Comparison of ENCODE assay signal across 28 mouse cellular contexts in genomic region chr15:79810061-79810460, GRCm38 (mm10). TPM values are rescaled to one million over a fixed set of nuclear protein-coding genes. Genes with fewer than 3 reads are reported as not detected.
DNase-seq lines count a peak whose midpoint lies in the region; ATAC-seq and TF ChIP-seq lines count a peak whose summit lies in the region.
"Had no signal": no experiment of that assay in that cellular context is flagged by ENCODE, and none has a peak within 500 bp of the region (broad histone marks: within the 10 kb centered on the region; RNA-seq: fewer than 3 reads in every experiment).

No protein-coding gene starts in this region.

- DNase-seq in right cerebral cortex, postnatal 10 days (ENCODE audit: low spot score in 2 of 2): peak; percentile 25 to 26
- no peak for DNase-seq in right cerebral cortex, adult 2 months (ENCODE audit: low spot score in 2 of 2)
- peak; percentile 83 to 92 for DNase-seq in cerebellum, adult 18-20 months
- DNase-seq in cerebellum, postnatal 10 days: peak; percentile 91 to 94
- DNase-seq in gastrocnemius, adult 2 months: no peak
- DNase-seq in heart, adult 2 months: no peak
- DNase-seq: adrenal gland, adult 2 months; adrenal gland, postnatal 36 days; embryo, embryonic 11 days; gastrocnemius, postnatal 10 days; kidney, adult 18-20 months; kidney, postnatal 25 days; liver, embryonic 13.5 days; lung, adult 2 months; lung, postnatal 10 days; right cerebral cortex, postnatal 4 days had no signal

- TF ChIP-seq CTCF in gastrocnemius, adult 2 months (IDR thresholded peaks at IDR 0.05): no peak
- TF ChIP-seq CTCF in heart, adult 2 months (IDR thresholded peaks at IDR 0.05): no peak

- H3K79me2 ChIP-seq in heart, adult 2 months (replicated peaks; ENCODE audit: control insufficient read depth, insufficient read depth, low read length): no peaks in the 10 kb centered on the region

- H3K36me3 ChIP-seq in heart, embryonic 11.5 days (ENCODE audit: control insufficient read depth, insufficient read depth, low read length): no peaks in the 10 kb centered on the region
- no peaks in the 10 kb centered on the region for H3K36me3 ChIP-seq in heart, adult 2 months (ENCODE audit: control insufficient read depth, insufficient read depth, low read length)
- H3K36me3 ChIP-seq: embryonic facial prominence, embryonic 12.5 days; heart, embryonic 15.5 days; kidney, embryonic 15.5 days; limb, embryonic 10.5 days; limb, embryonic 15.5 days; liver, embryonic 13.5 days; midbrain, embryonic 15.5 days had no signal

- no peak overlapping the region for H3K4me3 ChIP-seq in heart, embryonic 11.5 days (ENCODE audit: low read depth, low read length)
- H3K4me3 ChIP-seq in gastrocnemius, adult 2 months: no peak overlapping the region
- no peak overlapping the region for H3K4me3 ChIP-seq in heart, adult 2 months
- H3K4me3 ChIP-seq: embryonic facial prominence, embryonic 12.5 days; heart, embryonic 15.5 days; kidney, embryonic 15.5 days; limb, embryonic 10.5 days; limb, embryonic 15.5 days; liver, embryonic 13.5 days; midbrain, embryonic 15.5 days had no signal

- intact Hi-C loops in gastrocnemius, adult 2 months (cut with DNase I): no loop called here
- intact Hi-C loops in heart, adult 2 months (cut with DNase I): no loop called here

- WGBS in heart, embryonic 11.5 days (ENCODE audit: insufficient replicate concordance): 54% methylated on average over 3 of the region's 3 CpGs
- 45% methylated on average over 3 of the region's 3 CpGs for WGBS in heart, adult 2 months

- H3K27ac ChIP-seq in heart, embryonic 11.5 days (ENCODE audit: low read depth, low read length): no peak overlapping the region
- no peak overlapping the region for H3K27ac ChIP-seq in gastrocnemius, adult 2 months
- no peak overlapping the region for H3K27ac ChIP-seq in heart, adult 2 months
- H3K27ac ChIP-seq: embryonic facial prominence, embryonic 12.5 days; heart, embryonic 15.5 days; kidney, embryonic 15.5 days; limb, embryonic 10.5 days; limb, embryonic 15.5 days; liver, embryonic 13.5 days; midbrain, embryonic 15.5 days had no signal

- H3K9me3 ChIP-seq in heart, embryonic 11.5 days (replicated peaks; ENCODE audit: control insufficient read depth, low read length): no peaks in the 10 kb centered on the region
- H3K9me3 ChIP-seq: embryonic facial prominence, embryonic 12.5 days; heart, embryonic 15.5 days; kidney, embryonic 15.5 days; limb, embryonic 10.5 days; limb, embryonic 15.5 days; liver, embryonic 13.5 days; midbrain, embryonic 15.5 days had no signal

- H3K9ac ChIP-seq in heart, embryonic 11.5 days (ENCODE audit: low read depth, low read length): no peak overlapping the region
- no peak overlapping the region for H3K9ac ChIP-seq in heart, adult 2 months (ENCODE audit: low read depth, low read length)
- H3K9ac ChIP-seq: embryonic facial prominence, embryonic 12.5 days; heart, embryonic 15.5 days; kidney, embryonic 15.5 days; limb, embryonic 15.5 days; liver, embryonic 13.5 days; midbrain, embryonic 15.5 days had no signal

- no peak overlapping the region for H3K4me2 ChIP-seq in heart, embryonic 11.5 days
- H3K4me2 ChIP-seq: embryonic facial prominence, embryonic 12.5 days; heart, embryonic 15.5 days; kidney, embryonic 15.5 days; limb, embryonic 15.5 days; liver, embryonic 13.5 days; midbrain, embryonic 15.5 days had no signal

- no peak for TF ChIP-seq POLR2A in heart, adult 2 months (IDR thresholded peaks at IDR 0.05; ENCODE audit: insufficient read depth, low read depth, low read length)

- TF ChIP-seq EP300 in heart, adult 2 months (IDR thresholded peaks at IDR 0.05; ENCODE audit: insufficient read depth, low read depth, low read length): no peak

- peaks cover 40% of the 10 kb centered on the region for H3K27me3 ChIP-seq in heart, embryonic 11.5 days (ENCODE audit: control insufficient read depth, insufficient read depth, low read length)
- no peaks in the 10 kb centered on the region for H3K27me3 ChIP-seq in heart, adult 2 months (ENCODE audit: control insufficient read depth, insufficient read depth, low read length)

- H3K4me1 ChIP-seq in heart, embryonic 11.5 days (ENCODE audit: control insufficient read depth, insufficient read depth, low read length): no peaks in the 10 kb centered on the region
- no peaks in the 10 kb centered on the region for H3K4me1 ChIP-seq in heart, adult 2 months (ENCODE audit: control insufficient read depth, insufficient read depth, low read length)
- H3K4me1 ChIP-seq: liver, embryonic 13.5 days had no signal

- ATAC-seq in heart, embryonic 11.5 days (replicated peaks; ENCODE audit: insufficient number of reproducible peaks, low FRiP score, low TSS enrichment): no peak
- ATAC-seq: forebrain, embryonic 16.5 days; hindbrain, embryonic 16.5 days; midbrain, embryonic 15.5 days had no signal

RNA-seq across cellular contexts. Expression of gene Nptxr, which starts 5.5 kb away (rescaled TPM):
- 0.58 and 0.83 TPM in 2 replicates for polyA plus RNA-seq in heart, embryonic 11.5 days (2014; fragmentation: Nextera tagmentation; extraction: Ambion mirVana)
- total RNA-seq in gastrocnemius, adult 2 months (2021): 1 to 10 TPM in 1 of 2 experiments, under 1 TPM in 1; 0.46 to 1.0 TPM
- 1 to 10 TPM; 1.5 to 1.7 TPM for total RNA-seq in heart, adult 2 months (2021)
- polyA plus RNA-seq in heart, adult 2 months (2012; rRNA removed): 1.3 and 1.6 TPM in 2 replicates

RNA-seq across cellular contexts. Expression of gene Npcd, which starts 24.0 kb away (rescaled TPM):
- polyA plus RNA-seq in heart, embryonic 11.5 days (2014; fragmentation: Nextera tagmentation; extraction: Ambion mirVana): 0.64 TPM in 1 of 2 replicates, not detected in the other
- under 1 TPM; 0.22 to 0.38 TPM for total RNA-seq in gastrocnemius, adult 2 months (2021)
- total RNA-seq in heart, adult 2 months (2021): under 1 TPM; 0.29 to 0.30 TPM
- polyA plus RNA-seq in heart, adult 2 months (2012; rRNA removed): 0.31 TPM in 1 of 2 replicates, not detected in the other
- total RNA-seq: neutrophil, adult 5-6 weeks had no signal
- polyA plus RNA-seq: forebrain, embryonic 16.5 days; heart, embryonic 15.5 days; intestine, embryonic 14.5 days; kidney, embryonic 15.5 days; limb, embryonic 10.5 days; limb, embryonic 15.5 days; liver, embryonic 13.5 days; neural tube, embryonic 11.5 days had no signal

RNA-seq across cellular contexts. Expression of gene Cbx6, which starts 24.4 kb away (rescaled TPM):
- 15.7 and 17.4 TPM in 2 replicates for polyA plus RNA-seq in heart, embryonic 11.5 days (2014; fragmentation: Nextera tagmentation; extraction: Ambion mirVana)
- total RNA-seq in gastrocnemius, adult 2 months (2021): 10 to 100 TPM in 1 of 2 experiments, 1 to 10 TPM in 1; 8.4 to 12.6 TPM
- 10 to 100 TPM; 21.1 to 21.3 TPM for total RNA-seq in heart, adult 2 months (2021)
- 22.9 and 24.1 TPM in 2 replicates for polyA plus RNA-seq in heart, adult 2 months (2012; rRNA removed)

RNA-seq across cellular contexts. Expression of gene Dnal4, which starts 32.4 kb away (rescaled TPM):
- 37.3 TPM in 2 replicates for polyA plus RNA-seq in heart, embryonic 11.5 days (2014; fragmentation: Nextera tagmentation; extraction: Ambion mirVana)
- 1 to 10 TPM; 4.2 to 6.2 TPM for total RNA-seq in gastrocnemius, adult 2 months (2021)
- total RNA-seq in heart, adult 2 months (2021): 10 to 100 TPM; 19.3 to 21.7 TPM
- 43.0 and 46.8 TPM in 2 replicates for polyA plus RNA-seq in heart, adult 2 months (2012; rRNA removed)

Comparison
In these comparisons a context has a peak if more than half of its experiments do, and no peak if none do; other contexts are left out.
1. DNase-seq: peak in right cerebral cortex, postnatal 10 days (2 of 2), cerebellum, adult 18-20 months (2 of 2) and cerebellum, postnatal 10 days (2 of 2); none in right cerebral cortex, adult 2 months (0 of 2), gastrocnemius, adult 2 months (single experiment) and heart, adult 2 months (0 of 2).